Mouse (Mus musculus): ENCODE results near the gene Scnn1a. TPM values are rescaled to one million over a fixed set of nuclear protein-coding genes. Genes with fewer than 3 reads are reported as not detected.

Gene Scnn1a
- polyA plus RNA-seq, 1 experiment from 2014 or later = 0.24 TPM

GRCm38 (mm10) chr6:125328243-125328642 lies 7.8 kb downstream of the Scnn1a start:
- Histone ChIP-seq H3K36me3 (replicated peaks) (no peaks in the 10 kb centered on the region), H3K9ac (no peak overlapping the region), H3K27me3 (peaks cover 8% of the 10 kb centered on the region; the same call in 1 of the 2 replicates), H3K27ac (no peak overlapping the region), H3K4me2 (no peak overlapping the region), H3K9me3 (no peaks in the 10 kb centered on the region), H3K4me3 (replicated peaks) (no peak overlapping the region), H3K4me1 (peaks cover 3% of the 10 kb centered on the region; the same call in 1 of the 2 replicates)
- ATAC-seq (ENCODE audit: low FRiP score) = no peak
- WGBS = 83% methylated on average over 5 of the region's 5 CpGs

GRCm38 (mm10) chr6:125330626-125331326 lies 10.3 kb downstream of the Scnn1a start:
- Histone ChIP-seq H3K27me3 (0 out of 2 replicates have a peak, but pooled peaks cover 8% of the 10 kb centered on the region), H3K4me2 (peak overlapping the region; percentile 77), H3K4me1 (peaks cover 3% of the 10 kb centered on the region; the same call in 1 of the 2 replicates), H3K36me3 (replicated peaks) (no peaks in the 10 kb centered on the region), H3K27ac (no peak overlapping the region), H3K9ac (peak overlapping the region; percentile 64), H3K9me3 (no peaks in the 10 kb centered on the region), H3K4me3 (replicated peaks) (peak overlapping the region; percentile 55)
- peak; percentile 93 for ATAC-seq (ENCODE audit: low FRiP score)
- under 1% methylated on average over 39 of the region's 39 CpGs for WGBS

- 0 out of 2 replicates have a peak, but pooled peaks cover 8% of the 10 kb centered on the region for H3K27me3 ChIP-seq
- ATAC-seq (ENCODE audit: low FRiP score) = no peak
- no peak overlapping the region for H3K9ac ChIP-seq
- no peak overlapping the region for H3K27ac ChIP-seq
- no peaks in the 10 kb centered on the region for H3K36me3 ChIP-seq (replicated peaks)
- H3K9me3 ChIP-seq = no peaks in the 10 kb centered on the region
- H3K4me2 ChIP-seq = no peak overlapping the region
- no peak overlapping the region for H3K4me3 ChIP-seq (replicated peaks)
- 79% methylated on average over 14 of the region's 14 CpGs for WGBS
- peaks cover 3% of the 10 kb centered on the region; the same call in 1 of the 2 replicates for H3K4me1 ChIP-seq
Measured at GRCm38 (mm10) chr6:125333112-125333899, 12.8 kb downstream of the Scnn1a start.

GRCm38 (mm10) chr6:125334356-125334755 lies 13.9 kb downstream of the Scnn1a start:
- no peak overlapping the region for H3K27ac ChIP-seq
- H3K4me3 ChIP-seq (replicated peaks) = no peak overlapping the region
- H3K36me3 ChIP-seq (replicated peaks) = no peaks in the 10 kb centered on the region
- 0 out of 2 replicates have a peak, but pooled peaks cover 8% of the 10 kb centered on the region for H3K27me3 ChIP-seq
- no peak overlapping the region for H3K9ac ChIP-seq
- ATAC-seq (ENCODE audit: low FRiP score) = no peak
- WGBS = 51% methylated on average over 2 of the region's 2 CpGs
- H3K9me3 ChIP-seq = no peaks in the 10 kb centered on the region
- H3K4me1 ChIP-seq = peaks cover 3% of the 10 kb centered on the region; the same call in 1 of the 2 replicates
- no peak overlapping the region for H3K4me2 ChIP-seq

GRCm38 (mm10) chr6:125338791-125339660 lies 18.6 kb downstream of the Scnn1a start:
- WGBS = 76% methylated on average over 9 of the region's 9 CpGs
- Histone ChIP-seq H3K27ac (no peak overlapping the region), H3K9me3 (no peaks in the 10 kb centered on the region), H3K4me3 (replicated peaks) (no peak overlapping the region), H3K36me3 (replicated peaks) (no peaks in the 10 kb centered on the region), H3K9ac (no peak overlapping the region), H3K27me3 (peaks cover 5% of the 10 kb centered on the region; the same call in 1 of the 2 replicates), H3K4me1 (no peaks in the 10 kb centered on the region; the same call in 1 of the 2 replicates), H3K4me2 (no peak overlapping the region)
- no peak for ATAC-seq (ENCODE audit: low FRiP score)

- Histone ChIP-seq H3K4me3 (replicated peaks) (no peak overlapping the region), H3K36me3 (replicated peaks) (no peaks in the 10 kb centered on the region), H3K9ac (no peak overlapping the region), H3K27me3 (peaks cover 5% of the 10 kb centered on the region; the same call in 1 of the 2 replicates), H3K4me2 (no peak overlapping the region), H3K4me1 (no peaks in the 10 kb centered on the region; the same call in 1 of the 2 replicates), H3K27ac (no peak overlapping the region), H3K9me3 (no peaks in the 10 kb centered on the region)
- no peak for ATAC-seq (ENCODE audit: low FRiP score)
- 84% methylated on average over 5 of the region's 5 CpGs for WGBS
Measured at GRCm38 (mm10) chr6:125340244-125340643, 19.8 kb downstream of the Scnn1a start.

GRCm38 (mm10) chr6:125342198-125342597 lies 21.7 kb downstream of the Scnn1a start:
- no peaks in the 10 kb centered on the region for H3K9me3 ChIP-seq
- no peak for ATAC-seq (ENCODE audit: low FRiP score)
- H3K4me3 ChIP-seq (replicated peaks) = no peak overlapping the region
- no peak overlapping the region for H3K9ac ChIP-seq
- 66% methylated on average over 3 of the region's 3 CpGs for WGBS
- H3K27ac ChIP-seq = no peak overlapping the region
- no peaks in the 10 kb centered on the region; the same call in 1 of the 2 replicates for H3K4me1 ChIP-seq
- no peak overlapping the region for H3K4me2 ChIP-seq
- H3K36me3 ChIP-seq (replicated peaks) = no peaks in the 10 kb centered on the region
- H3K27me3 ChIP-seq = peaks cover 5% of the 10 kb centered on the region; the same call in 1 of the 2 replicates

- Histone ChIP-seq H3K4me2 (no peak overlapping the region), H3K4me3 (replicated peaks) (no peak overlapping the region), H3K4me1 (peaks cover 4% of the 10 kb centered on the region), H3K9ac (no peak overlapping the region), H3K27me3 (peaks cover 16% of the 10 kb centered on the region; the same call in 1 of the 2 replicates), H3K9me3 (no peaks in the 10 kb centered on the region), H3K27ac (no peak overlapping the region), H3K36me3 (replicated peaks) (no peaks in the 10 kb centered on the region)
- WGBS = 36% methylated on average over 8 of the region's 8 CpGs
- no peak for ATAC-seq (ENCODE audit: low FRiP score)
Measured at GRCm38 (mm10) chr6:125344084-125344483, 23.6 kb downstream of the Scnn1a start.

GRCm38 (mm10) chr6:125344866-125345265 lies 24.4 kb downstream of the Scnn1a start:
- no peak for ATAC-seq (ENCODE audit: low FRiP score)
- H3K4me1 ChIP-seq = peaks cover 11% of the 10 kb centered on the region
- H3K27ac ChIP-seq = no peak overlapping the region
- peaks cover 16% of the 10 kb centered on the region; the same call in 1 of the 2 replicates for H3K27me3 ChIP-seq
- H3K4me2 ChIP-seq = no peak overlapping the region
- 69% methylated on average over 4 of the region's 4 CpGs for WGBS
- no peaks in the 10 kb centered on the region for H3K36me3 ChIP-seq (replicated peaks)
- no peak overlapping the region for H3K9ac ChIP-seq
- H3K4me3 ChIP-seq (replicated peaks) = no peak overlapping the region
- no peaks in the 10 kb centered on the region for H3K9me3 ChIP-seq

- Histone ChIP-seq H3K36me3 (replicated peaks) (no peaks in the 10 kb centered on the region), H3K4me1 (peaks cover 19% of the 10 kb centered on the region), H3K27me3 (peaks cover 17% of the 10 kb centered on the region; the same call in 1 of the 2 replicates), H3K4me2 (no peak overlapping the region), H3K9me3 (no peaks in the 10 kb centered on the region), H3K9ac (no peak overlapping the region), H3K27ac (no peak overlapping the region), H3K4me3 (replicated peaks) (no peak overlapping the region)
- WGBS = 78% methylated on average over 1 of the region's 1 CpGs
- ATAC-seq (ENCODE audit: low FRiP score) = no peak
Measured at GRCm38 (mm10) chr6:125345625-125346024, 25.2 kb downstream of the Scnn1a start.

- peaks cover 20% of the 10 kb centered on the region; the same call in 1 of the 2 replicates for H3K27me3 ChIP-seq
- no peak overlapping the region for H3K4me2 ChIP-seq
- no peak overlapping the region for H3K4me3 ChIP-seq (replicated peaks)
- peaks cover 23% of the 10 kb centered on the region for H3K4me1 ChIP-seq
- H3K9ac ChIP-seq = no peak overlapping the region
- H3K27ac ChIP-seq = no peak overlapping the region
- H3K9me3 ChIP-seq = no peaks in the 10 kb centered on the region
- H3K36me3 ChIP-seq (replicated peaks) = no peaks in the 10 kb centered on the region
- 58% methylated on average over 2 of the region's 2 CpGs for WGBS
- no peak for ATAC-seq (ENCODE audit: low FRiP score)
Measured at GRCm38 (mm10) chr6:125346029-125346428, 25.6 kb downstream of the Scnn1a start.
